ENCODE assay signal across 8 mouse cellular contexts in genomic region chr6:99385059-99385604, GRCm38 (mm10).
DNase-seq lines count a peak whose midpoint lies in the region; ATAC-seq and TF ChIP-seq lines count a peak whose summit lies in the region.
"Had no signal": no experiment of that assay in that cellular context is flagged by ENCODE, and none has a peak within 500 bp of the region (broad histone marks: within the 10 kb centered on the region; RNA-seq: fewer than 3 reads in every experiment).

No protein-coding gene starts in this region.

- H3K9me3 ChIP-seq in kidney, embryonic 14.5 days (ENCODE audit: control insufficient read depth, low read length): no peaks in the 10 kb centered on the region
- H3K9me3 ChIP-seq: liver, embryonic 15.5 days had no signal

- no peak for ATAC-seq in kidney, embryonic 14.5 days (ENCODE audit: low FRiP score, low TSS enrichment)

- TF ChIP-seq POLR2A in kidney, adult 2 months (IDR thresholded peaks at IDR 0.05; ENCODE audit: low read depth, low read length): no peak

- H3K9ac ChIP-seq in kidney, embryonic 14.5 days (ENCODE audit: low read depth, low read length): no peak overlapping the region
- H3K9ac ChIP-seq: liver, embryonic 15.5 days had no signal

- WGBS in kidney, adult 2 months: 73% methylated on average over 2 of the region's 2 CpGs
- WGBS in kidney, embryonic 14.5 days: 91% methylated on average over 2 of the region's 2 CpGs

- H3K27ac ChIP-seq in kidney, adult 2 months (ENCODE audit: insufficient read depth, low read depth, low read length): no peak overlapping the region
- no peak overlapping the region for H3K27ac ChIP-seq in kidney, embryonic 14.5 days (ENCODE audit: low read depth, low read length)
- H3K27ac ChIP-seq: liver, embryonic 15.5 days had no signal

- no peaks in the 10 kb centered on the region for H3K4me1 ChIP-seq in kidney, adult 2 months (ENCODE audit: control insufficient read depth, insufficient read depth, low read length)
- 0 out of 2 replicates have a peak, but pooled peaks cover 1% of the 10 kb centered on the region for H3K4me1 ChIP-seq in kidney, embryonic 14.5 days (ENCODE audit: control insufficient read depth, insufficient read depth, low read length)

- no peak overlapping the region for H3K4me2 ChIP-seq in kidney, embryonic 14.5 days (replicated peaks; ENCODE audit: low read depth, low read length)
- H3K4me2 ChIP-seq: liver, embryonic 15.5 days had no signal

- peak; percentile 62 for TF ChIP-seq CTCF in kidney, adult 2 months (conservative IDR thresholded peaks at IDR 0.05; ENCODE audit: insufficient read depth, insufficient read length, low read depth, low read length)

- H3K27me3 ChIP-seq in kidney, adult 2 months (replicated peaks; ENCODE audit: control insufficient read depth, insufficient read depth, low read length): no peaks in the 10 kb centered on the region
- no peaks in the 10 kb centered on the region; the same call in 1 of the 2 replicates for H3K27me3 ChIP-seq in kidney, embryonic 14.5 days (ENCODE audit: control insufficient read depth, insufficient read depth, low read length)
- H3K27me3 ChIP-seq: liver, embryonic 15.5 days had no signal

- no peaks in the 10 kb centered on the region for H3K36me3 ChIP-seq in kidney, adult 2 months (ENCODE audit: control insufficient read depth, insufficient read depth, low read length)
- H3K36me3 ChIP-seq in kidney, embryonic 14.5 days (ENCODE audit: control insufficient read depth, insufficient read depth, low read length): no peaks in the 10 kb centered on the region; the same call in 1 of the 2 replicates

- DNase-seq in kidney, adult 2 months: peak; percentile 29
- peak; percentile 49 for DNase-seq in adipocyte (ENCODE audit: low spot score)
- DNase-seq in heart, postnatal 4 days: peak; percentile 49
- peak; percentile 20 to 48 for DNase-seq in spleen, postnatal 10 days (ENCODE audit: low spot score in 2 of 2)
- DNase-seq in neural tube, embryonic 10.5 days (ENCODE audit: extremely low spot score, low spot score): no peak
- DNase-seq in frontal cortex, postnatal 10 days (ENCODE audit: low spot score in 2 of 2): no peak

- H3K4me3 ChIP-seq in kidney, adult 2 months (ENCODE audit: insufficient read depth, low read depth, low read length): no peak overlapping the region
- no peak overlapping the region for H3K4me3 ChIP-seq in kidney, embryonic 14.5 days (ENCODE audit: low read length)
- H3K4me3 ChIP-seq: liver, embryonic 15.5 days had no signal

Comparison
In these comparisons a context has a peak if more than half of its experiments do, and no peak if none do; other contexts are left out.
1. DNase-seq: peak in kidney, adult 2 months (single experiment), adipocyte (single experiment), heart, postnatal 4 days (single experiment) and spleen, postnatal 10 days (2 of 2); none in neural tube, embryonic 10.5 days (single experiment) and frontal cortex, postnatal 10 days (0 of 2).